Mouse (Mus musculus): ENCODE results near the gene Rec8.

- TF ChIP-seq CTCF (IDR thresholded peaks at IDR 0.05) = no peak
- no peak for TF ChIP-seq EP300 (IDR thresholded peaks at IDR 0.05)
Measured at GRCm38 (mm10) chr14:55589771-55590448, 27.9 kb upstream of the Rec8 start.

Measured in lung, postnatal 0 days (tissue).